23 mouse cellular contexts compared by ENCODE assay signal in genomic region chr3:103587672-103588071, GRCm38 (mm10). TPM values are rescaled to one million over a fixed set of nuclear protein-coding genes. Genes with fewer than 3 reads are reported as not detected.
"Had no signal": no experiment of that assay in that cellular context is flagged by ENCODE, and none has a peak within 500 bp of the region (broad histone marks: within the 10 kb centered on the region; RNA-seq: fewer than 3 reads in every experiment).

No protein-coding gene starts in this region.

- H3K36me3 ChIP-seq: liver, embryonic 12.5 days; midbrain, embryonic 10.5 days; midbrain, embryonic 12.5 days; neural tube, embryonic 13.5 days; neural tube, embryonic 15.5 days had no signal

- H3K4me3 ChIP-seq: liver, embryonic 12.5 days; midbrain, embryonic 10.5 days; midbrain, embryonic 12.5 days; myocyte; neural tube, embryonic 13.5 days; neural tube, embryonic 15.5 days had no signal

- H3K27ac ChIP-seq: liver, embryonic 12.5 days; liver, embryonic 14.5 days; midbrain, embryonic 10.5 days; midbrain, embryonic 12.5 days; neural tube, embryonic 13.5 days; neural tube, embryonic 15.5 days had no signal

- DNase-seq: lung, adult 18-20 months; lung, embryonic 14.5 days; lung, postnatal 14 days; lung, postnatal 4 days; midbrain, embryonic 14.5 days; retina, postnatal 1 day; right cerebral cortex, adult 18-20 months; right cerebral cortex, postnatal 25 days; spleen, adult 18-20 months; thymus, adult 18-20 months; thymus, postnatal 14 days; thymus, postnatal 36 days had no signal

- H3K9ac ChIP-seq: liver, embryonic 12.5 days; liver, embryonic 14.5 days; lung, embryonic 14.5 days; midbrain, embryonic 12.5 days; neural tube, embryonic 13.5 days; neural tube, embryonic 15.5 days had no signal

- H3K4me1 ChIP-seq: liver, embryonic 12.5 days; midbrain, embryonic 10.5 days; midbrain, embryonic 12.5 days had no signal

- ATAC-seq: liver, embryonic 12.5 days; midbrain, embryonic 16.5 days had no signal

- H3K27me3 ChIP-seq: liver, embryonic 12.5 days; midbrain, embryonic 12.5 days; neural tube, embryonic 13.5 days had no signal

RNA-seq across cellular contexts. Expression of gene Syt6, which starts 12.6 kb away (rescaled TPM):
- total RNA-seq: megakaryocyte-erythroid progenitor cell, adult 5-6 weeks had no signal
- polyA plus RNA-seq: liver, embryonic 16.5 days had no signal

RNA-seq across cellular contexts. Expression of gene Atg4a-ps, which starts 58.2 kb away (rescaled TPM):
- polyA plus RNA-seq: midbrain, embryonic 14.5 days; stomach, embryonic 14.5 days had no signal
